Mouse (Mus musculus): ENCODE data around the gene Ywhag. TPM values are rescaled to one million over a fixed set of nuclear protein-coding genes. Genes with fewer than 3 reads are reported as not detected.
A peak's percentile ranks its signal among the peaks of the same experiment; 100 is the strongest.

The Ywhag gene
- polyA plus RNA-seq, 1 experiment from 2014 or later, result 89.4 TPM

DNA sequence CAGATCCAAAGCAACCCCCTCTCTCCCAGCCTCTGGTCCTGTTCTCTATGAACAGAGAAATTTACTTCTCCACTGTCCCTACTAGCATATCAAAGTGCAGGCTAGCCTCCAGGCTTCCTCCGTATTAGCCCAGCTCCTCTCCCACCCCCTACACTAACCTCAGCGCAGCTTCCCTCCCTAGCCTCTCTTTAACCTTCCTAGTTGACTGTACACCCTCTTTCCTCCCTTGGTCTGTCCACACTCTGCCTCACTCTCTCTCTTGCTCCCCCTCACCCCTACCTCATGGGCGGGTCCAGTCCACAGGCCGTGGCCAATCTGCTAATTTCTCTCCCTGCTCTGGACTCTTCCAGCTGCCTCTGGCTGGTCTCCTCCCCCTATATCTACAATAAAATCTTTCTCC is 44.1 kb downstream of the Ywhag start:
- no peaks in the 10 kb centered on the region for H3K27me3 ChIP-seq (ENCODE audit: insufficient read depth, low read length)
- H3K36me3 ChIP-seq (ENCODE audit: insufficient read depth, low read length), result no peaks in the 10 kb centered on the region
- 0 out of 2 replicates have a peak, but pooled peaks cover 3% of the 10 kb centered on the region for H3K4me1 ChIP-seq (replicated peaks; ENCODE audit: insufficient read depth, low read length)
- H3K4me2 ChIP-seq (ENCODE audit: low read length), result no peak overlapping the region
- ATAC-seq (replicated peaks; ENCODE audit: low FRiP score, low read depth) (no peak), DNase-seq (ENCODE audit: low spot score) (no peak)
- 36% methylated on average over 4 of the region's 4 CpGs for WGBS
- no peak overlapping the region for H3K27ac ChIP-seq
- no peaks in the 10 kb centered on the region for H3K9me3 ChIP-seq (replicated peaks; ENCODE audit: low read length)
- H3K4me3 ChIP-seq (replicated peaks; ENCODE audit: low read depth, low read length), result no peak overlapping the region
- no peak for TF ChIP-seq CTCF (IDR thresholded peaks at IDR 0.05; ENCODE audit: low read depth)
- H3K9ac ChIP-seq (ENCODE audit: low read depth, low read length), result no peak overlapping the region

DNA sequence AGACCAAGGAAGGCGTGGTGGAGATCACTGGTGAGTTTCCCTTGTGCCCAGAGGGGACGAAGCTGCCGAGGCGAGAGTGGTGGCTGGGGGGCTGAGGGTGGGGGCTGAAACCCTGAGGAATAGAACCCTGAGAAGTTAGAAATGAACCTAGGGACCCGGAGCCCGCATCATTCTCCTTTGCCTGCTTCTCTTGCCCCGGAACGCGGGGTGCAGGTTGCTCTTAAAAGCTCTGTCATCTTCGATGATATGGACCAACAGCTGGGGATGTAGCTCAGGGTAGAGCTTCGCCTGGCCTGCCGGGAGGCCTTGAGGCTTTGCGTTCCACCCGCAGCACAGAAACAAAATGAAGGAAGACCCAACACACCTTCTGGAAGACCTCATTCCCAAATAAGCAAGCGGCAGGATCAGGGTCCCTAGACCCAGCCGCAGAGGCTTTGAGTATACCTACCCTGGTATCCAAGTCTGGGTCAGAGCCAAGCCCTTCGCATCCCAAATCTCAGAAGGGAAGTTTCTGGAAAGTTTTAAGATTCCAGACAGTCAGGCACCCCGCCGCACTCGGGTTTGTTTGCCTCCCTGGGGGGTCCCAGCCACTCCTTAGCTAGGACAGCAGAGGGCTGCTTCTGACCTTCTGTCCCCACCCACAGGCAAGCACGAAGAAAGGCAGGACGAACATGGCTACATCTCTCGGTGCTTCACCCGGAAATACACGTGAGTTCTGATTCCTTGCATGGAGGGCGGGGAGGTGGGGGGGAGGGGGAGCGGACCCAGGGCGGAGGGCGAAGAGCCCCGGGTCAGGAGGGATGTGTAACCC is 45.8 kb downstream of the Ywhag start:
- Histone ChIP-seq H3K9me3 (replicated peaks; ENCODE audit: low read length) (no peaks in the 10 kb centered on the region), H3K4me2 (ENCODE audit: low read length) (peak overlapping the region; percentile 59), H3K27ac (no peak overlapping the region), H3K36me3 (ENCODE audit: insufficient read depth, low read length) (no peaks in the 10 kb centered on the region), H3K4me3 (replicated peaks; ENCODE audit: low read depth, low read length) (peak overlapping the region; percentile 38), H3K9ac (ENCODE audit: low read depth, low read length) (peak overlapping the region; percentile 24), H3K27me3 (ENCODE audit: insufficient read depth, low read length) (no peaks in the 10 kb centered on the region), H3K4me1 (replicated peaks; ENCODE audit: insufficient read depth, low read length) (0 out of 2 replicates have a peak, but pooled peaks cover 3% of the 10 kb centered on the region)
- WGBS, result 2% methylated on average over 30 of the region's 30 CpGs
- DNase-seq (ENCODE audit: low spot score) (no peak), ATAC-seq (replicated peaks; ENCODE audit: low FRiP score, low read depth) (no peak)
- TF ChIP-seq CTCF (IDR thresholded peaks at IDR 0.05; ENCODE audit: low read depth), result no peak

DNA sequence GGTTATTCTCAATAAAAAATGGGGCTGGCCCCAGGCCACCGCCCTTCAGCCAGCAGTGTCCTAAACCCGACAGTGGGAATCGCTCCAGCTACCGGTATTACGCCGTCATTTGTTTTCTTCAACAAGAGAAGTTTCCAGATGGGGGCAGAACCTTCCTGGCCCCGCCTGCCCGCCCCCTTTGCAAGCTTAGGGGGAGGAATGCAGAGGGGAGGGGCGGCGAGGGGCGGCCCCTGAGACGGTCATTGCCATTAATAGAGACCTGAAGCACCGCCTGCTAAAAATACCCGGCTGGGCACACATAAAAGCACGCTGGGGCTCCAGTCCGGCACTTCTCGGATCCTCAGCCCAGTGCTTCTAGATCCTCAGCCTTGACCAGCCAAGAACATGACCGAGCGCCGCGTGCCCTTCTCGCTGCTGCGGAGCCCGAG is 46.7 kb downstream of the Ywhag start, which contains the start of gene Hspb1:
Gene Hspb1, plus strand, starts transcription at position 245 of the 428 bp plus-strand sequence.
- WGBS, result under 1% methylated on average over 23 of the region's 24 CpGs
- Histone ChIP-seq H3K4me1 (replicated peaks; ENCODE audit: insufficient read depth, low read length) (0 out of 2 replicates have a peak, but pooled peaks cover 3% of the 10 kb centered on the region), H3K27me3 (ENCODE audit: insufficient read depth, low read length) (no peaks in the 10 kb centered on the region), H3K36me3 (ENCODE audit: insufficient read depth, low read length) (no peaks in the 10 kb centered on the region), H3K9me3 (replicated peaks; ENCODE audit: low read length) (no peaks in the 10 kb centered on the region), H3K4me2 (ENCODE audit: low read length) (peak within 1 kb of the TSS; percentile 65), H3K4me3 (replicated peaks; ENCODE audit: low read depth, low read length) (peak within 1 kb of the TSS; percentile 38), H3K9ac (ENCODE audit: low read depth, low read length) (peak within 1 kb of the TSS; percentile 27), H3K27ac (peak within 1 kb of the TSS; percentile 36; the same call in 1 of the 2 replicates)
- peak; percentile 14; the same call in 1 of the 2 replicates for TF ChIP-seq CTCF (IDR thresholded peaks at IDR 0.05; ENCODE audit: low read depth)
- DNase-seq (ENCODE audit: low spot score) (peak; percentile 92), ATAC-seq (replicated peaks; ENCODE audit: low FRiP score, low read depth) (peak; percentile 80)

DNA sequence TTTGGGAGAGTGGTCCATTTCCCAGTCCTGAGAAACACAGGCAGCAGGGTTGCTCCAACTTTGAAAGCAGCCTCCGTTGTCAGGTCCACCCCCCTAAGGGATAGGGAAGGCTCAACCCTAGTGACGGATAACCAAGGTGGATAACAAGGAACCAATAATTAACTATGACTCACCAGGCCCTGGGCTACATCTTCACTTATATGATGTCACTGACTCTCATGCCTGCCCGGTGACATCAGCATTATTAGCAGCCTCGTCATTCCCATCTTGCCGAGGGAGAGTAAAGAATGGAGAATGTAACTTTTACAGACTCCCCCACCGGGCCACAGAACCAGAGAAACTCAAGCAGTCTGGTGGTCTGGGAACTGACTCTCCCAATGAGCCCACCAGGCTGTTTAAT is 49.8 kb downstream of the Ywhag start:
- TF ChIP-seq CTCF (IDR thresholded peaks at IDR 0.05; ENCODE audit: low read depth), result no peak

DNA sequence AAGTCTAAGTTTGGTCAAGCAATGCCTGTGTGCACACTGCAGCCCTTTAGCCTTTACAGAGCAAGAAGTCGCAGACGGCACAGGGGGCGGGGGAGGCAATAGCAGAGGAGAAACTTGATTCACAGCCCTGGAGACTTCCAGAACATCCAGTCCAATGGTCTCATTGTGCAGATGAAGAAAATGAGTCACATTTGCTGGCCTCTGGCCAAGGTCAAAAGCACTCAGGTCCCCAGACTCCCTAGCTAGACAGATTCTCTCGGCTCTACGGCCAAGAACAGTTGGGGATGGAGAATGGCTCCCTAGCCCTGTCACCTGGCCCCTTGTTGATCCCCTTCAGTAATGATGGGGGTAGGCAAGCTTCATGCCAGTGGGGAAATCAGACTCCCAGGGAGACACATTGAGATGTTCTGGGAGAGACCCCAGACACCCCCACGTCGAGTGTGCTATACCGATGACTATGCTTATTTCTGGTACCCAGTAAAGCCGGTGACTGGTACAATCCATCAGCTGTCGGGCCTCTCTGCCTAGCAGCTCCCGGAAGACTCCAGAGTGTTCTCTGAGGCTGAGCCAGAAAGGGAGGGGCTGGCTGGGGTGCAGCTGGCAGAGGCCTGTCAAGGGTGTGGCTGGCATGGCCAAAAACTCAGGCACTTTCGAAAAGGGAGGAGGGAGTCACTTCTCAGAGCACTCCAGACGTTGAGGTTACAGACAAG is 54.8 kb downstream of the Ywhag start:
- no peak for DNase-seq (ENCODE audit: low spot score)
- no peak for TF ChIP-seq CTCF (IDR thresholded peaks at IDR 0.05; ENCODE audit: low read depth)
- no peaks in the 10 kb centered on the region for H3K27me3 ChIP-seq (ENCODE audit: insufficient read depth, low read length)
- no peaks in the 10 kb centered on the region for H3K9me3 ChIP-seq (replicated peaks; ENCODE audit: low read length)
- H3K36me3 ChIP-seq (ENCODE audit: insufficient read depth, low read length), result no peaks in the 10 kb centered on the region
- WGBS, result 33% methylated on average over 13 of the region's 13 CpGs
- no peak overlapping the region for H3K27ac ChIP-seq
- H3K4me3 ChIP-seq (replicated peaks; ENCODE audit: low read depth, low read length), result no peak overlapping the region
- ATAC-seq (replicated peaks; ENCODE audit: low FRiP score, low read depth), result no peak
- H3K4me1 ChIP-seq (replicated peaks; ENCODE audit: insufficient read depth, low read length), result 0 out of 2 replicates have a peak, but pooled peaks cover 8% of the 10 kb centered on the region
- no peak overlapping the region for H3K9ac ChIP-seq (ENCODE audit: low read depth, low read length)
- H3K4me2 ChIP-seq (ENCODE audit: low read length), result no peak overlapping the region

More for the DNA sequence above, 49.8 kb downstream of the Ywhag start:
- H3K4me1 ChIP-seq (replicated peaks; ENCODE audit: insufficient read depth, low read length), result 0 out of 2 replicates have a peak, but pooled peaks cover 2% of the 10 kb centered on the region
- H3K4me3 ChIP-seq (replicated peaks; ENCODE audit: low read depth, low read length), result no peak overlapping the region
- H3K4me2 ChIP-seq (ENCODE audit: low read length), result no peak overlapping the region
- WGBS, result 69% methylated on average over 6 of the region's 6 CpGs
- H3K27ac ChIP-seq, result no peak overlapping the region
- DNase-seq (ENCODE audit: low spot score) (no peak), ATAC-seq (replicated peaks; ENCODE audit: low FRiP score, low read depth) (no peak)
- H3K36me3 ChIP-seq (ENCODE audit: insufficient read depth, low read length), result no peaks in the 10 kb centered on the region
- no peak overlapping the region for H3K9ac ChIP-seq (ENCODE audit: low read depth, low read length)
- no peaks in the 10 kb centered on the region for H3K9me3 ChIP-seq (replicated peaks; ENCODE audit: low read length)
- H3K27me3 ChIP-seq (ENCODE audit: insufficient read depth, low read length), result no peaks in the 10 kb centered on the region

DNA sequence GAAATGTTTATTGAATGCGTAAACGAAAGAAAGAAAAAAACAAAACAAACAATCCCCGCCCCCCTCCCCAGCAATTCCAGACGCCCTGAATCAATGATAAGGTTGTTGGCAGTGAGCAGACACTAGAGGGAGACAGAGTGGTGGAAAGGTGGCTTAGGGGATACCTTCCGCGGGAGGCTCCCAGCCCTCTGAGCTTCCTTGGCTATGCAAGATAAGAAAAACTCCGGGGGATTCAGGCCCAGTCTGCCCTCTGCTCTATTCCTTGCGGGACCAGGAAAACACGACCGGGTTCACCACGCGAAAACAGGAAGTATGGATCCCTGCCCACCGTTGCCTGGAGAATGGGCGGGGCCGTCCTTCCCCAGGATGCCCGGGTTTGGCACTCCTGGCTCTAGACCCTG is 56.6 kb downstream of the Ywhag start:
- Histone ChIP-seq H3K9ac (ENCODE audit: low read depth, low read length) (peak overlapping the region; percentile 49), H3K4me3 (replicated peaks; ENCODE audit: low read depth, low read length) (peak overlapping the region; percentile 37), H3K4me2 (ENCODE audit: low read length) (peak overlapping the region; percentile 73), H3K27ac (peak overlapping the region; percentile 42; the same call in 1 of the 2 replicates), H3K36me3 (ENCODE audit: insufficient read depth, low read length) (no peaks in the 10 kb centered on the region), H3K27me3 (ENCODE audit: insufficient read depth, low read length) (no peaks in the 10 kb centered on the region), H3K9me3 (replicated peaks; ENCODE audit: low read length) (no peaks in the 10 kb centered on the region), H3K4me1 (replicated peaks; ENCODE audit: insufficient read depth, low read length) (0 out of 2 replicates have a peak, but pooled peaks cover 8% of the 10 kb centered on the region)
- peak; percentile 73 for TF ChIP-seq CTCF (IDR thresholded peaks at IDR 0.05; ENCODE audit: low read depth)
- peak; percentile 33 for ATAC-seq (replicated peaks; ENCODE audit: low FRiP score, low read depth)
- peak; percentile 91 for DNase-seq (ENCODE audit: low spot score)
- under 1% methylated on average over 16 of the region's 16 CpGs for WGBS

Measured in kidney, postnatal 0 days (tissue).